Mouse (Mus musculus): Measurements from ENCODE around the gene 2310022A10Rik. TPM values are rescaled to one million over a fixed set of nuclear protein-coding genes. Genes with fewer than 3 reads are reported as not detected.
A peak's percentile ranks its signal among the peaks of the same experiment; 100 is the strongest.

2310022A10Rik gene
- polyA plus RNA-seq, 1 experiment from 2014 or later = 25.1 TPM

DNA sequence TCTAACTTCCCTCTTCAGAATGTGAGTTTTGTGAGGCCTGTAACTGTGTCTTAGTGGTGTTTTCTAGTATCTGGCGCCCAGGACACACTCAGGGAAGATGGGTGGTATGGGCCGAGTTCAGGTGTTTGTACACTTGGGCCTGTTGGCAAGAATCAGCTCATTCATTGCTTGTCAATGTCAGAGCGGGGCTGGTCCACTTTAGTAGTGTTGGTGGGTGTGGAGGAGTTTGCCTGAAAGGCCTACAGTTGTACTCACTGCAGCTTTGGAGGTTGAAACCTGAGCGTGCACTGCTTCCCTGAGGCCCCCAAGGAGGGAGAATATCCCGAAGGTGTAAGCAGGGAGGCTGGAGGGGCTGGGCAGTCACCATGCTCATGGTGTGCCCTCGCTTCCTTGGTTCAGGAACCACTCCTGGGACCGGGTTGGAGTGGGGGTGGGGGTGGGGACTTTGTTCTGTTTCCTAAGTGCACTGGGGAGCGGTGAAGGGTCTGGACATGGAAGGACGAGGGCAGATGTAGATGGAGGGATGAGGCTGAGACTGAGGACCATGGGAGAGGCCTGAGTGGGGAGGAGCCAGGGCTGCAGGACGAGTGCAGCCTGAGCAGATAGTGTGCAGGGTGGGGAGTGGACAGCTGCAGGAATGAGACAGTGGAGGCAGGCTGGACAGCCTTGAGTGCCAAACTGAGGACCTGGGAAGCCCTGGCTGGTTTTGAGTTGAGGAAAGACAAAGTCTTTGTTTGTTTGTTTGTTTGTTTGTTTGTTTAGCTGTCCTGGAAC lies 53.6 kb downstream of the 2310022A10Rik start:
- Histone ChIP-seq H3K4me2 (replicated peaks; ENCODE audit: low read depth, low read length) (0 out of 2 replicates have a peak overlapping the region, but pooled peaks have one; percentile 13), H3K27me3 (ENCODE audit: insufficient read depth, low read length) (no peaks in the 10 kb centered on the region), H3K36me3 (ENCODE audit: insufficient read depth, low read length) (peaks cover 21% of the 10 kb centered on the region), H3K4me3 (ENCODE audit: low read length) (no peak overlapping the region), H3K9me3 (ENCODE audit: low read length) (no peaks in the 10 kb centered on the region), H3K4me1 (ENCODE audit: insufficient read depth, low read length) (peaks cover 56% of the 10 kb centered on the region), H3K9ac (replicated peaks; ENCODE audit: low read length) (no peak overlapping the region), H3K27ac (ENCODE audit: low read length) (peak overlapping the region; percentile 62)
- peak; percentile 80 for ATAC-seq (ENCODE audit: low FRiP score, low TSS enrichment)
- whole genome bisulfite sequencing = 40% methylated on average over 10 of the region's 10 CpGs

DNA sequence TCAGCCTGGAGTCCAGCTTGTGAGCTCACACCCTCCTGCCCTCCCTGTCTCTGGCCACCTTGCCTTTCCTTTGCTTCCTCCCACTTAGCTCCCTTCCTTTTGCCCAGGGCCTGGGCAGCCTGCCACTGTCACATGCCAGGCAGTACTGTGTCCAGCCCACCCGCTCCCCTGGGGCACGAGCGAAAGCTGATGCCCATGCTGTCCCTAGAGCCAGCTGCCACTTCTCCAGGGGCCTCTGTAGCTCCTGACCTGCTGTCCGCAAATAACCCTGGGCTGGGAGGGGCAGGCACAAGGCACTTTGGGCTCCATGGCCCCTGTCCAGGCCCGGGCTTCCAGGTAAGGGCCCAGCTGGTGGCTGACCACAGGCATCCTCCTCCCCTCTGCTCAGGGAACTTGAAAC lies 54.5 kb downstream of the 2310022A10Rik start:
- no peak overlapping the region for H3K4me3 ChIP-seq (ENCODE audit: low read length)
- H3K4me2 ChIP-seq (replicated peaks; ENCODE audit: low read depth, low read length) = no peak overlapping the region
- peak; percentile 47 for ATAC-seq (ENCODE audit: low FRiP score, low TSS enrichment)
- WGBS = 42% methylated on average over 5 of the region's 5 CpGs
- peaks cover 21% of the 10 kb centered on the region for H3K36me3 ChIP-seq (ENCODE audit: insufficient read depth, low read length)
- no peaks in the 10 kb centered on the region for H3K27me3 ChIP-seq (ENCODE audit: insufficient read depth, low read length)
- H3K27ac ChIP-seq (ENCODE audit: low read length) = peak overlapping the region; percentile 49; the same call in 1 of the 2 replicates
- no peaks in the 10 kb centered on the region for H3K9me3 ChIP-seq (ENCODE audit: low read length)
- H3K9ac ChIP-seq (replicated peaks; ENCODE audit: low read length) = no peak overlapping the region
- peaks cover 47% of the 10 kb centered on the region for H3K4me1 ChIP-seq (ENCODE audit: insufficient read depth, low read length)

DNA sequence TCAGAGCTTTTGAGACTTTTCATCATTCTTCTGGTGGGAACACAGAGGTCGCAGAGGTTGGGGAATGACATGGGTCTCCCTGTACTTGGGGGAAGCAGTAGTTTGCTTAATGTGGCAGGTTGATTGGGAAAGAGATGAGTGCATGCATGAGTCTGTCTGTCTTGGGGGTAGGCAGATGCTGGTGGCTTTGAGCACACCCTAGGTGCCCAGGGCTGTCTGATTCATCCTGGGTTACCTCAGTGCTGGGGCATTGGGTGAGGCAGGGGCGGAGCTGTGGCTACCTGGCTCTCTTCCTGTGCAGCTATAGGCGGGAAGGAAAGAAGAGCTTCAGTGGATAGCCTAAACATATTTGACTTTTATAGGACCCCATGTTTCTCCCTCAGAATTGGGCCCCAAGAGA lies 55.1 kb downstream of the 2310022A10Rik start:
- no peak overlapping the region for H3K4me3 ChIP-seq (ENCODE audit: low read length)
- WGBS = 89% methylated on average over 3 of the region's 3 CpGs
- ATAC-seq (ENCODE audit: low FRiP score, low TSS enrichment) = no peak
- no peaks in the 10 kb centered on the region for H3K9me3 ChIP-seq (ENCODE audit: low read length)
- H3K4me1 ChIP-seq (ENCODE audit: insufficient read depth, low read length) = peaks cover 42% of the 10 kb centered on the region
- H3K4me2 ChIP-seq (replicated peaks; ENCODE audit: low read depth, low read length) = no peak overlapping the region
- H3K36me3 ChIP-seq (ENCODE audit: insufficient read depth, low read length) = peaks cover 21% of the 10 kb centered on the region
- H3K27ac ChIP-seq (ENCODE audit: low read length) = peak overlapping the region; percentile 49; the same call in 1 of the 2 replicates
- no peak overlapping the region for H3K9ac ChIP-seq (replicated peaks; ENCODE audit: low read length)
- H3K27me3 ChIP-seq (ENCODE audit: insufficient read depth, low read length) = no peaks in the 10 kb centered on the region

- Histone ChIP-seq H3K4me2 (replicated peaks; ENCODE audit: low read depth, low read length) (no peak overlapping the region), H3K9me3 (ENCODE audit: low read length) (no peaks in the 10 kb centered on the region), H3K4me3 (ENCODE audit: low read length) (no peak overlapping the region), H3K27ac (ENCODE audit: low read length) (no peak overlapping the region), H3K36me3 (ENCODE audit: insufficient read depth, low read length) (peaks cover 21% of the 10 kb centered on the region), H3K4me1 (ENCODE audit: insufficient read depth, low read length) (peaks cover 36% of the 10 kb centered on the region), H3K9ac (replicated peaks; ENCODE audit: low read length) (no peak overlapping the region), H3K27me3 (ENCODE audit: insufficient read depth, low read length) (no peaks in the 10 kb centered on the region)
- ATAC-seq (ENCODE audit: low FRiP score, low TSS enrichment) = no peak
- WGBS = 92% methylated on average over 4 of the region's 4 CpGs
Measured at GRCm38 (mm10) chr7:27609285-27609684, 56.3 kb downstream of the 2310022A10Rik start.

DNA sequence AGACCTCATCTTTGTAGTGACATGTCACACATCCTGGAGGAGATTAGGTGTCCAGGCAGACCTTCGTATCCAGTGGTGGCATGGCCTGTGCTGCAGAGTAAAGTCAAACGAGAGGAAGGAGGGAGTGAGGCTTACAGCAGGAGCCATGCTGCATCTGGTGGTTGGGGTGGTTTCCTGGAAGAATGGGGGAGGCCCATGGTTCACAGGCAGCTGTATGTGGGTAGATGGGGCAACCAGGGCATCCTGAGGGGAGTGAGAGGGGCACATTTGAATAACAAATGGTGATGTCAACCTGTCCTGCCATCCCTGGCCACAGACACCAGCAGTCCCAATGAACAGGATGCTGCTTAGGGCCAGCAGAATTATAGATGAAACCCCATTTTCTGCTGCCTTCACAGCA lies 56.7 kb downstream of the 2310022A10Rik start:
- Histone ChIP-seq H3K4me2 (replicated peaks; ENCODE audit: low read depth, low read length) (no peak overlapping the region), H3K9ac (replicated peaks; ENCODE audit: low read length) (no peak overlapping the region), H3K36me3 (ENCODE audit: insufficient read depth, low read length) (peaks cover 21% of the 10 kb centered on the region), H3K27ac (ENCODE audit: low read length) (no peak overlapping the region), H3K9me3 (ENCODE audit: low read length) (no peaks in the 10 kb centered on the region), H3K27me3 (ENCODE audit: insufficient read depth, low read length) (no peaks in the 10 kb centered on the region), H3K4me3 (ENCODE audit: low read length) (no peak overlapping the region), H3K4me1 (ENCODE audit: insufficient read depth, low read length) (peaks cover 32% of the 10 kb centered on the region)
- WGBS = 89% methylated on average over 2 of the region's 2 CpGs
- ATAC-seq (ENCODE audit: low FRiP score, low TSS enrichment) = no peak

- Histone ChIP-seq H3K9ac (replicated peaks; ENCODE audit: low read length) (no peak overlapping the region), H3K4me1 (ENCODE audit: insufficient read depth, low read length) (peaks cover 26% of the 10 kb centered on the region), H3K36me3 (ENCODE audit: insufficient read depth, low read length) (peaks cover 21% of the 10 kb centered on the region), H3K9me3 (ENCODE audit: low read length) (no peaks in the 10 kb centered on the region), H3K4me3 (ENCODE audit: low read length) (no peak overlapping the region), H3K27me3 (ENCODE audit: insufficient read depth, low read length) (no peaks in the 10 kb centered on the region), H3K27ac (ENCODE audit: low read length) (no peak overlapping the region), H3K4me2 (replicated peaks; ENCODE audit: low read depth, low read length) (no peak overlapping the region)
- ATAC-seq (ENCODE audit: low FRiP score, low TSS enrichment) = no peak
- WGBS = 97% methylated on average over 3 of the region's 3 CpGs
Measured at GRCm38 (mm10) chr7:27610370-27610769, 57.3 kb downstream of the 2310022A10Rik start.

- H3K4me1 ChIP-seq (ENCODE audit: insufficient read depth, low read length) = peaks cover 21% of the 10 kb centered on the region
- no peak overlapping the region for H3K27ac ChIP-seq (ENCODE audit: low read length)
- no peaks in the 10 kb centered on the region for H3K27me3 ChIP-seq (ENCODE audit: insufficient read depth, low read length)
- H3K4me3 ChIP-seq (ENCODE audit: low read length) = no peak overlapping the region
- H3K36me3 ChIP-seq (ENCODE audit: insufficient read depth, low read length) = peaks cover 23% of the 10 kb centered on the region
- H3K9me3 ChIP-seq (ENCODE audit: low read length) = no peaks in the 10 kb centered on the region
- no peak overlapping the region for H3K9ac ChIP-seq (replicated peaks; ENCODE audit: low read length)
- H3K4me2 ChIP-seq (replicated peaks; ENCODE audit: low read depth, low read length) = no peak overlapping the region
- 97% methylated on average over 5 of the region's 5 CpGs for WGBS
- ATAC-seq (ENCODE audit: low FRiP score, low TSS enrichment) = no peak
Measured at GRCm38 (mm10) chr7:27610871-27611270, 57.8 kb downstream of the 2310022A10Rik start.

DNA sequence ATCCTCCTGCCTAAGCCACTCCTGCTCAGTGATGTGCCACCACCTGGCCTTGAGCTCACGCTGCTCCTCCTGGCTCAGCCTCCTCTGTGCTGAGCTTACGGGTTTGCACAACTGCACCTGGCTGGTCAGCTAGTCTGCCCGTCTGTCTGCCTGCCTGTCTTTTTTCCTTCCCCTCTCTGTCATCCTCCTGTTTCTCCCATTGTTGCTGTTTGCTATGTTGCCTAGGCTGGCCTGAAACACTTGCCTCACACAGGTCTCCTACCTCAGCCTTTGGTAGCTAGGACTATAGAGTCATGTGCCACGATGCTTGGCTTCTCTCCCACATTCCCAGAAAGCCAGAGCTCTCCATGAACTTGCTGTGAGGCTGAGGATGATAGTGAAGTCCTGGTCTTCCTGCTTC lies 59.9 kb downstream of the 2310022A10Rik start:
- no peaks in the 10 kb centered on the region for H3K9me3 ChIP-seq (ENCODE audit: low read length)
- H3K27me3 ChIP-seq (ENCODE audit: insufficient read depth, low read length) = no peaks in the 10 kb centered on the region
- no peak overlapping the region for H3K27ac ChIP-seq (ENCODE audit: low read length)
- H3K4me1 ChIP-seq (ENCODE audit: insufficient read depth, low read length) = peaks cover under 1% of the 10 kb centered on the region; the same call in 1 of the 2 replicates
- WGBS = 86% methylated on average over 4 of the region's 4 CpGs
- H3K4me3 ChIP-seq (ENCODE audit: low read length) = no peak overlapping the region
- H3K9ac ChIP-seq (replicated peaks; ENCODE audit: low read length) = no peak overlapping the region
- H3K4me2 ChIP-seq (replicated peaks; ENCODE audit: low read depth, low read length) = no peak overlapping the region
- no peak for ATAC-seq (ENCODE audit: low FRiP score, low TSS enrichment)
- H3K36me3 ChIP-seq (ENCODE audit: insufficient read depth, low read length) = peaks cover 44% of the 10 kb centered on the region

DNA sequence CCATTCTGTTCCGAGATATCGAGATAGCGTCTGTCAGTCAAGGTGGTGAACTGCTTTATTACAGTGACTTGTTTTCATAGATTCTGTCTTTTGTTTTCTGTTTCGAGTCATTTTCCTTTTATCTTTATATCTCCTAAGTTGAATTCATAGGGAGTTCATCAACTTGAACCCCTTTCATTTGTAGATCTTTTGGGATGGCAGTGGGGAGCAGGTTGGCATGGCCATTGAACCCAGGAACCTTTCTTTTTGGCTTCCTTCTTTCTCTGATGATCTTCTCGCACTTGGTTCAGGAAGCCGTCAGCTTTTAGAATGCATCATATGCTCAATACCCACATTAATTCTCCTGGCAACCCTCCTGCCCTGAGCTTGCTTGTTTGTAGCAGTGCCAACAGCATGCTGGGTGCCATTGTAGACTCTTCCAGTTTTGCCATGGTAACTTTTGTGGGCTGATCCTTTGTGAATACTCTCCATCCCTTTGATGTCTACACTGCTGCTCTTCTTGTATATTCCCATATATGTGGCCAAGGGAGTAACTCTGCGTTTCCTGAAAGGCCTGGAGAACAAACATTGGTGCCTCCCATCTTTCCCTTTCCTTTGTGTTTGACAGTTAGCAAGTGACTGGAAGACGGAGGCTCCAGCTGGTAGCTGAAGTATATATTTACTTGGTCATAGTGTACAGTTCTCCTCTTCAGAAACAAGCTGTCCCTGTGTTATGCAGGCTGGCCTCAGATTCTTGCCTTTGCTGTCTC lies 60.9 kb downstream of the 2310022A10Rik start:
- WGBS = 83% methylated on average over 8 of the region's 8 CpGs

DNA sequence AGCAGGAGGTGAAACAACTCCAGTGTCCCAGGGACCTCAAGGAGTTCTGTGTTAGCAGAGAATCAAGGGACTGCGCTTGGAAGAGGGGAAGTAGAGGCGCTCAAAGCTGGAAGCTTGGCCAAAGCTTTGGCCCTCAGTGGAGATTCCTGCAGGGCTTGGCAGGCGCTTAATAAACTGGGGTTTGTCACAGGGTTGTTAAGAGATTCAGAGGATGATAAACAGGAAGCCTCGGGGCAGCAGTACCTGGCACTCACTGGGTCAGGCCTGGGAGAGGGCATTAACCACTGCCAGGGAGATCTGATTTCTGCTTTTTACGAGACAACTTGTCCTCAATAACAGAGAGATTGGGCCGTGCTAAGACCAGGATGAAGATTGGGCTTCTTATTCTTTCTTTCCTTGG lies 68.0 kb downstream of the 2310022A10Rik start:
- peaks cover 84% of the 10 kb centered on the region for H3K36me3 ChIP-seq (ENCODE audit: insufficient read depth, low read length)
- H3K4me3 ChIP-seq (ENCODE audit: low read length) = no peak overlapping the region
- H3K27me3 ChIP-seq (ENCODE audit: insufficient read depth, low read length) = no peaks in the 10 kb centered on the region
- H3K27ac ChIP-seq (ENCODE audit: low read length) = no peak overlapping the region
- H3K4me2 ChIP-seq (replicated peaks; ENCODE audit: low read depth, low read length) = no peak overlapping the region
- H3K4me1 ChIP-seq (ENCODE audit: insufficient read depth, low read length) = no peaks in the 10 kb centered on the region
- ATAC-seq (ENCODE audit: low FRiP score, low TSS enrichment) = no peak
- H3K9me3 ChIP-seq (ENCODE audit: low read length) = no peaks in the 10 kb centered on the region
- H3K9ac ChIP-seq (replicated peaks; ENCODE audit: low read length) = no peak overlapping the region
- 71% methylated on average over 6 of the region's 6 CpGs for WGBS

More for the DNA sequence above, 60.9 kb downstream of the 2310022A10Rik start:
- Histone ChIP-seq H3K36me3 (ENCODE audit: insufficient read depth, low read length) (peaks cover 51% of the 10 kb centered on the region), H3K4me2 (replicated peaks; ENCODE audit: low read depth, low read length) (no peak overlapping the region), H3K9me3 (ENCODE audit: low read length) (no peaks in the 10 kb centered on the region), H3K4me3 (ENCODE audit: low read length) (no peak overlapping the region), H3K27me3 (ENCODE audit: insufficient read depth, low read length) (no peaks in the 10 kb centered on the region), H3K9ac (replicated peaks; ENCODE audit: low read length) (no peak overlapping the region), H3K27ac (ENCODE audit: low read length) (no peak overlapping the region), H3K4me1 (ENCODE audit: insufficient read depth, low read length) (no peaks in the 10 kb centered on the region)
- ATAC-seq (ENCODE audit: low FRiP score, low TSS enrichment) = no peak
